Mouse (Mus musculus) ES-Bruce4 (cell line): ENCODE results near the gene Fkbp1b.

Source experiments
- CTCF ChIP-seq: IDR thresholded peaks from one replicate; pipeline ENCODE4 v1.8.1; 2011; ENCODE audit warnings: low read depth, low read length
- POLR2A ChIP-seq: IDR thresholded peaks from one replicate; pipeline ENCODE4 v1.8.1; 2011; ENCODE audit warnings: low read length; ENCODE audit not compliant: insufficient read depth

DNA sequence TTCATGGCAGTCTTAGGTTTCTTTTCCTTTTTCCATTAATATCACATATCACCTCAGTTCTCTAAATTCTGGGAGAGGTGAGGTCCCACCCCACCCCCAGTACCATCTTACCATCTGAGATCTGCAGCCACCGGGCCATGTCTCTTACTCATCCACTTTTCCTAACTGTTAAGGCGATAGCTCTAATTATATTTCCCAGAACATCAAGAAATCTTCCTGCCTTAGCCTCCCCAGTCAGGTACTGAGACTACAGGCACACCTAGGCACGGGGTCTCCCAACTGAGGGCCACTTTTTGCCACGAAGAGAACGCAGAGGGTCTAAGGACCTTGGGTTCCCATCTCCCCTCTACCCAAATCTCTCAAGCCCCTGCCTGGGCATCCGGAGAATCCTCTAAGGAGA lies 32.1 kb upstream of the Fkbp1b start:
- TF ChIP-seq POLR2A (no peak), CTCF (no peak)
